Mouse (Mus musculus) effector memory CD4-positive, alpha-beta T cell, adult 7 months (primary cell): ENCODE measurements around the gene Atp13a5. TPM values are rescaled to one million over a fixed set of nuclear protein-coding genes. Genes with fewer than 3 reads are reported as not detected.

Experiments used
- polyA plus RNA-seq: library from polyadenylated mRNA; unstranded; fragments of 100-300 nt; shearing (Covaris generic); gene quantifications from one replicate; pipeline ENCODE4 v1.2.1, GENCODE M21; 2017

Atp13a5 gene
- polyA plus RNA-seq = not detected

GRCm38 (mm10) chr16:29378458-29378857 is at the start of gene Atp13a5:
Gene Atp13a5, minus strand, starts transcription at chr16:29378732.

DNA sequence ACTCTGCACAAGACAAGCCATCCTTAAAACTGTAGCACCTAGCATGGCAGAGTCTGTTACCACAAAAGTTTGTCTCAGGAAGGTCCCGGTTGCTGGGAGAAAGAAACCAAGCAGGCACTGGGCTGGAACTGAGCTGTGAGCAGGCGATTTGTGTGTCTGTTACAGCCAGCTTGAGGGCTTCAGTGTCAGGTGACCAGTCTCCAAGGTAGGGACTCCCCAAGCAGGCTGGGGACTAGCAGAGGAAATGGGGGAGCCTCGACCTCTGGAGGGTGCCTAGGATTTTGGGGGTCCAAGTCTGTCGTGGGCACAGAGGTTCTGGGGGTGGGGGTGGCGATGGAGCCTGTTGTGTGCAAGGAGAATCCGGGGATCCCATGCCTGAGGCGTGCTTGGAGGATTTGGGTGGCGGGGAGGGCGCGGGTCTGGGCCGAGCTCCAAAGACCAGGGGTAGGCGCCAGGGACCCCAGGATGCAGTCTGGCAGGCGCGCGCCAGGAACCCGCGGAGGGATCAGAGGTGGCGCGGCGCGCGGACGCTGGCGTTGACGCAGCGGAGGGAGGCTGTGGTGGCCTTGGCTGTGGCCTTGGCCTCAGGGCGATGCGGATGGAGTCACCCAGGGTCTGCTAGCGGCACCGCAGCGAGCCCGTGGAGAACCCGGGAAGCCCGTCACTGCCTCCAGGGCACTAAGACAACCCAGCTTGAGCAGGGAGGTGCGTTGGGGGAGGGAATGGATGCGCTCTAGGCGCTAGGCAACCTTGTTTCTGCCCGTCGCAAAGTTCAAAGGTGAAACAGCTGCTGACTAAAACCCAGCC is 168.7 kb downstream of the Atp13a5 start, which contains the start of gene Hrasls:
Hrasls (plus strand) TSS at position 91 of the 807 bp plus-strand sequence.

Other genes with a start within 250 kb of the Atp13a5 start
- gene Hrasls, start 169.0 kb downstream of the Atp13a5 start, polyA plus RNA-seq = 0.60 TPM
- gene Atp13a4, start 166.1 kb upstream of the Atp13a5 start, polyA plus RNA-seq = not detected
- gene Opa1, start 200.6 kb upstream of the Atp13a5 start, polyA plus RNA-seq = 31.6 TPM